Mouse (Mus musculus): ENCODE measurements at regions not wholly inside any gene's neighbourhood (a gene's known extent, or its start where the extent isn't known, plus 50 kb on each side); places are given as distances from the start of the nearest gene placed in this dataset.
A peak's percentile ranks its signal among the peaks of the same experiment; 100 is the strongest.

- no peak overlapping the region for H3K27ac ChIP-seq (replicated peaks; ENCODE audit: insufficient read depth, low read depth, low read length)
- TF ChIP-seq POLR2A (IDR thresholded peaks at IDR 0.05; ENCODE audit: extremely low read depth, insufficient read depth, low read length) (no peak), CTCF (IDR thresholded peaks at IDR 0.05; ENCODE audit: low read depth, low read length) (no peak)
- DNase-seq (ENCODE audit: extremely low read depth, low read depth, low spot score), result no peak
- no peaks in the 10 kb centered on the region for H3K79me2 ChIP-seq (ENCODE audit: control insufficient read depth, insufficient read depth, low read length)
- no peak overlapping the region for H3K4me3 ChIP-seq (ENCODE audit: insufficient read depth, low read depth, low read length)
- H3K27me3 ChIP-seq (ENCODE audit: control insufficient read depth, insufficient read depth, low read length), result no peaks in the 10 kb centered on the region
- no peaks in the 10 kb centered on the region for H3K36me3 ChIP-seq (ENCODE audit: control insufficient read depth, insufficient read depth, low read length)
- no peaks in the 10 kb centered on the region for H3K4me1 ChIP-seq (ENCODE audit: control insufficient read depth, insufficient read depth, low read length)
- no peak overlapping the region for H3K9ac ChIP-seq (ENCODE audit: low read depth, low read length)
- WGBS, result 89% methylated on average over 6 of the region's 6 CpGs
These were observed 166.6 kb upstream of the Pard3b start for GRCm38 (mm10) chr1:61471779-61472578.

GRCm38 (mm10) chr1:61472579-61473242 lies 165.9 kb upstream of the Pard3b start:
- no peak overlapping the region for H3K9ac ChIP-seq (ENCODE audit: low read depth, low read length)
- H3K27me3 ChIP-seq (ENCODE audit: control insufficient read depth, insufficient read depth, low read length), result no peaks in the 10 kb centered on the region
- no peaks in the 10 kb centered on the region for H3K79me2 ChIP-seq (ENCODE audit: control insufficient read depth, insufficient read depth, low read length)
- no peak overlapping the region for H3K4me3 ChIP-seq (ENCODE audit: insufficient read depth, low read depth, low read length)
- no peak overlapping the region for H3K27ac ChIP-seq (replicated peaks; ENCODE audit: insufficient read depth, low read depth, low read length)
- no peaks in the 10 kb centered on the region for H3K4me1 ChIP-seq (ENCODE audit: control insufficient read depth, insufficient read depth, low read length)
- WGBS, result 88% methylated on average over 13 of the region's 13 CpGs
- TF ChIP-seq CTCF (IDR thresholded peaks at IDR 0.05; ENCODE audit: low read depth, low read length) (no peak), POLR2A (IDR thresholded peaks at IDR 0.05; ENCODE audit: extremely low read depth, insufficient read depth, low read length) (no peak)
- no peaks in the 10 kb centered on the region for H3K36me3 ChIP-seq (ENCODE audit: control insufficient read depth, insufficient read depth, low read length)
- no peak for DNase-seq (ENCODE audit: extremely low read depth, low read depth, low spot score)

GRCm38 (mm10) chr1:61485459-61485858 lies 153.2 kb upstream of the Pard3b start:
- no peak overlapping the region for H3K4me3 ChIP-seq (ENCODE audit: insufficient read depth, low read depth, low read length)
- H3K9ac ChIP-seq (ENCODE audit: low read depth, low read length), result no peak overlapping the region
- no peaks in the 10 kb centered on the region for H3K36me3 ChIP-seq (ENCODE audit: control insufficient read depth, insufficient read depth, low read length)
- no peak for DNase-seq (ENCODE audit: extremely low read depth, low read depth, low spot score)
- no peaks in the 10 kb centered on the region for H3K79me2 ChIP-seq (ENCODE audit: control insufficient read depth, insufficient read depth, low read length)
- no peak overlapping the region for H3K27ac ChIP-seq (replicated peaks; ENCODE audit: insufficient read depth, low read depth, low read length)
- TF ChIP-seq POLR2A (IDR thresholded peaks at IDR 0.05; ENCODE audit: extremely low read depth, insufficient read depth, low read length) (no peak), CTCF (IDR thresholded peaks at IDR 0.05; ENCODE audit: low read depth, low read length) (no peak)
- H3K27me3 ChIP-seq (ENCODE audit: control insufficient read depth, insufficient read depth, low read length), result no peaks in the 10 kb centered on the region
- WGBS, result 96% methylated on average over 3 of the region's 3 CpGs
- H3K4me1 ChIP-seq (ENCODE audit: control insufficient read depth, insufficient read depth, low read length), result no peaks in the 10 kb centered on the region

GRCm38 (mm10) chr1:61524886-61525285 lies 113.7 kb upstream of the Pard3b start:
- Histone ChIP-seq H3K36me3 (ENCODE audit: control insufficient read depth, insufficient read depth, low read length) (no peaks in the 10 kb centered on the region), H3K27ac (replicated peaks; ENCODE audit: insufficient read depth, low read depth, low read length) (no peak overlapping the region), H3K4me1 (ENCODE audit: control insufficient read depth, insufficient read depth, low read length) (no peaks in the 10 kb centered on the region), H3K9ac (ENCODE audit: low read depth, low read length) (no peak overlapping the region), H3K27me3 (ENCODE audit: control insufficient read depth, insufficient read depth, low read length) (no peaks in the 10 kb centered on the region), H3K79me2 (ENCODE audit: control insufficient read depth, insufficient read depth, low read length) (no peaks in the 10 kb centered on the region), H3K4me3 (ENCODE audit: insufficient read depth, low read depth, low read length) (no peak overlapping the region)
- 77% methylated on average over 1 of the region's 1 CpGs for WGBS
- DNase-seq (ENCODE audit: extremely low read depth, low read depth, low spot score), result peak; percentile 42
- TF ChIP-seq CTCF (IDR thresholded peaks at IDR 0.05; ENCODE audit: low read depth, low read length) (no peak), POLR2A (IDR thresholded peaks at IDR 0.05; ENCODE audit: extremely low read depth, insufficient read depth, low read length) (no peak)

- TF ChIP-seq CTCF (IDR thresholded peaks at IDR 0.05; ENCODE audit: low read depth, low read length) (no peak), POLR2A (IDR thresholded peaks at IDR 0.05; ENCODE audit: extremely low read depth, insufficient read depth, low read length) (no peak)
- no peak for DNase-seq (ENCODE audit: extremely low read depth, low read depth, low spot score)
- H3K36me3 ChIP-seq (ENCODE audit: control insufficient read depth, insufficient read depth, low read length), result no peaks in the 10 kb centered on the region
- 90% methylated on average over 8 of the region's 8 CpGs for WGBS
- no peaks in the 10 kb centered on the region for H3K4me1 ChIP-seq (ENCODE audit: control insufficient read depth, insufficient read depth, low read length)
- H3K4me3 ChIP-seq (ENCODE audit: insufficient read depth, low read depth, low read length), result no peak overlapping the region
- H3K9ac ChIP-seq (ENCODE audit: low read depth, low read length), result no peak overlapping the region
- no peaks in the 10 kb centered on the region for H3K79me2 ChIP-seq (ENCODE audit: control insufficient read depth, insufficient read depth, low read length)
- H3K27ac ChIP-seq (replicated peaks; ENCODE audit: insufficient read depth, low read depth, low read length), result no peak overlapping the region
- H3K27me3 ChIP-seq (ENCODE audit: control insufficient read depth, insufficient read depth, low read length), result no peaks in the 10 kb centered on the region
These were observed 112.7 kb upstream of the Pard3b start for GRCm38 (mm10) chr1:61525881-61526280.

GRCm38 (mm10) chr1:61528757-61529156 lies 109.9 kb upstream of the Pard3b start:
- DNase-seq (ENCODE audit: extremely low read depth, low read depth, low spot score), result no peak
- Histone ChIP-seq H3K27me3 (ENCODE audit: control insufficient read depth, insufficient read depth, low read length) (no peaks in the 10 kb centered on the region), H3K36me3 (ENCODE audit: control insufficient read depth, insufficient read depth, low read length) (no peaks in the 10 kb centered on the region), H3K4me1 (ENCODE audit: control insufficient read depth, insufficient read depth, low read length) (no peaks in the 10 kb centered on the region), H3K9ac (ENCODE audit: low read depth, low read length) (no peak overlapping the region), H3K27ac (replicated peaks; ENCODE audit: insufficient read depth, low read depth, low read length) (no peak overlapping the region), H3K79me2 (ENCODE audit: control insufficient read depth, insufficient read depth, low read length) (no peaks in the 10 kb centered on the region), H3K4me3 (ENCODE audit: insufficient read depth, low read depth, low read length) (no peak overlapping the region)
- TF ChIP-seq POLR2A (IDR thresholded peaks at IDR 0.05; ENCODE audit: extremely low read depth, insufficient read depth, low read length), result no peak
- no peak for TF ChIP-seq CTCF (IDR thresholded peaks at IDR 0.05; ENCODE audit: low read depth, low read length)
- 90% methylated on average over 15 of the region's 15 CpGs for WGBS

All from liver, adult 2 months (tissue).